In the genomic region with DNA sequence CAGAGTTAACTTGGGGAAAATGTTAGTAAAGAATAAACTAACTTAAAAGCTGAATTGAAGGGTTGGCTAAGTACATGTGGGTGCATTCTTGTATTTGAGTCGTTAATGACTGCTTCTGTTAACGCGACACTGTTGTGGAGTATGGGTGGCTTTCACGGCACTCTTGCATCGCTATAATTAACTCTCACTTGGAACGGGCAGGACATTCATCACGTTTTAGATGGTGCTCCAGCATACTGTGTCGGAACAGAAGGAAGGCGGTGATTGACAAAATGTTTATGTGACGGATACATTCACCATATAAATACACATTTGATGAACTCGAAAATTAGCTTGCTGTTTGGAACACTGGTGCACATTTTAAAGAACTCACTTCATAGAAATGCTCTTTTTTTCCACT, we compare ENCODE assay signal across 18 mouse cellular contexts. TPM values are rescaled to one million over a fixed set of nuclear protein-coding genes. Genes with fewer than 3 reads are reported as not detected.
"Had no signal": no experiment of that assay in that cellular context is flagged by ENCODE, and none has a peak within 500 bp of the region (broad histone marks: within the 10 kb centered on the region; RNA-seq: fewer than 3 reads in every experiment).

No protein-coding gene starts in this region.

- H3K4me2 ChIP-seq: liver, embryonic 11.5 days; liver, embryonic 15.5 days; midbrain, embryonic 11.5 days; midbrain, embryonic 15.5 days; neural tube, embryonic 12.5 days had no signal

- H3K4me1 ChIP-seq: limb, embryonic 10.5 days; liver, embryonic 15.5 days; megakaryocyte, embryonic 14.5 days; midbrain, embryonic 15.5 days; neural tube, embryonic 12.5 days had no signal

- H3K36me3 ChIP-seq: limb, embryonic 10.5 days; liver, embryonic 15.5 days; midbrain, embryonic 15.5 days; neural tube, embryonic 12.5 days had no signal

- H3K9me3 ChIP-seq: limb, embryonic 10.5 days; liver, embryonic 15.5 days; megakaryocyte, embryonic 14.5 days; midbrain, embryonic 15.5 days; neural tube, embryonic 12.5 days had no signal

- H3K4me3 ChIP-seq: left cerebral cortex, adult 2 months; limb, embryonic 10.5 days; liver, embryonic 15.5 days; megakaryocyte, embryonic 14.5 days; midbrain, embryonic 15.5 days; neural tube, embryonic 12.5 days had no signal

- ATAC-seq: midbrain, embryonic 15.5 days had no signal

- H3K9ac ChIP-seq: liver, embryonic 15.5 days; midbrain, embryonic 15.5 days; neural tube, embryonic 12.5 days had no signal

- DNase-seq: kidney, postnatal 14 days; lung, adult 2 months; thymus, adult 18-20 months; thymus, postnatal 14 days had no signal

- H3K27ac ChIP-seq: left cerebral cortex, adult 2 months; limb, embryonic 10.5 days; liver, embryonic 15.5 days; macrophage; midbrain, embryonic 15.5 days; neural tube, embryonic 12.5 days had no signal

- H3K27me3 ChIP-seq: liver, embryonic 15.5 days; megakaryocyte, embryonic 14.5 days; midbrain, embryonic 15.5 days; neural tube, embryonic 12.5 days had no signal

RNA-seq across cellular contexts. Expression of a gene that starts 29.0 kb away (rescaled TPM):
- total RNA-seq: monocyte, adult 5-6 weeks; neutrophil, adult 5-6 weeks had no signal
- polyA plus RNA-seq: large intestine, adult 2 months; limb, embryonic 10.5 days; limb, embryonic 14.5 days; liver, embryonic 11.5 days; liver, embryonic 15.5 days; lung, adult 2 months; macrophage; midbrain, embryonic 11.5 days; neural tube, embryonic 12.5 days; stomach, embryonic 14.5 days had no signal
